Mouse (Mus musculus) liver, embryonic 14.5 days (tissue): Measurements from ENCODE around the gene Mettl24. TPM values are rescaled to one million over a fixed set of nuclear protein-coding genes. Genes with fewer than 3 reads are reported as not detected.

Experiments
- ATAC-seq: fragments of 200-750 bp; cut with Nextera tagmentation; 2 replicates; pipeline ENCODE4 v1.8.0; 2017; ENCODE audit warnings: moderate number of reproducible peaks, mild to moderate bottlenecking, moderate library complexity; ENCODE audit not compliant: insufficient read depth
- DNase-seq, 3 experiments: peaks; one replicate each; pipeline ENCODE4 v3.0.0-alpha.2; 2012 to 2013; ENCODE audit warnings: low read depth in 3 of 3, low spot score in 3 of 3
- H3K27ac ChIP-seq: fragments of 300-500 bp; sonication (generic); 2 replicates; pipeline ENCODE4 v1.5.1; 2014; ENCODE audit warnings: moderate library complexity, mild to moderate bottlenecking, control low read depth, inconsistent platforms
- H3K27me3 ChIP-seq: fragments of 300-500 bp; sonication (generic); 2 replicates; pipeline ENCODE4 v1.6.1; 2014; ENCODE audit warnings: mild to moderate bottlenecking, low read length, moderate library complexity; ENCODE audit not compliant: control insufficient read depth, insufficient read depth
- H3K36me3 ChIP-seq: fragments of 300-500 bp; sonication (generic); replicated peaks from 2 replicates; pipeline ENCODE4 v1.6.1; 2014; ENCODE audit warnings: low read depth; ENCODE audit not compliant: control insufficient read depth, insufficient read depth
- H3K4me1 ChIP-seq, 2 experiments: fragments of 200-500 bp in 1 of 2; fragments of 300-500 bp in 1 of 2; sonication (generic) in 1 of 2; replicated peaks; 2 replicates each; pipeline ENCODE4 v1.6.1; 2012 to 2014; ENCODE audit warnings: antibody characterized with exemption in 1 of 2, inconsistent platforms in 1 of 2, low read length in 1 of 2; ENCODE audit not compliant: control insufficient read depth in 2 of 2, insufficient read depth in 2 of 2
- H3K4me2 ChIP-seq: fragments of 300-500 bp; sonication (generic); 2 replicates; pipeline ENCODE4 v1.6.1; 2014; ENCODE audit warnings: low read depth, mild to moderate bottlenecking, control low read depth, moderate library complexity
- H3K4me3 ChIP-seq, 2 experiments: fragments of 200-500 bp in 1 of 2; fragments of 300-500 bp in 1 of 2; sonication (generic) in 1 of 2; 2 replicates each; pipeline ENCODE4 v1.5.1; 2012 to 2014; ENCODE audit warnings: low read depth in 2 of 2, low read length in 2 of 2, mild to moderate bottlenecking in 2 of 2, control low read depth in 1 of 2, inconsistent platforms in 1 of 2, moderate library complexity in 1 of 2; ENCODE audit not compliant: insufficient read depth in 1 of 2
- H3K9ac ChIP-seq: fragments of 300-500 bp; sonication (generic); replicated peaks from 2 replicates; pipeline ENCODE4 v1.6.1; 2014; ENCODE audit warnings: mild to moderate bottlenecking, control low read depth, moderate library complexity
- H3K9me3 ChIP-seq: fragments of 300-500 bp; sonication (generic); 2 replicates; pipeline ENCODE4 v1.6.1; 2016; ENCODE audit warnings: low read length, mixed read lengths; ENCODE audit not compliant: control insufficient read depth
- CTCF ChIP-seq: IDR thresholded peaks from 2 replicates; pipeline ENCODE4 v1.5.1; 2016; ENCODE audit warnings: antibody characterized with exemption, low read depth, control low read depth
- EP300 ChIP-seq: IDR thresholded peaks from 2 replicates; pipeline ENCODE4 v1.6.1; 2016; ENCODE audit warnings: antibody characterized with exemption, low read depth
- WGBS: fragments of 180-500 bp; shearing (Covaris S2); extraction: QIAGEN DNeasy Blood & Tissue Kit; methylation state at CpG from one replicate; pipeline ENCODE4 v1.1.7; 2014; ENCODE audit not compliant: insufficient replicate concordance; 5-methylcytosine and 5-hydroxymethylcytosine counted together
- polyA plus RNA-seq, 2 experiments: library from polyadenylated mRNA; depleted of rRNA in 1 of 2; stranded (reverse) in 1 of 2; unstranded in 1 of 2; fragments of >200 nt; fragmentation: Nextera tagmentation in 1 of 2; extraction: Ambion mirVana in 1 of 2; gene quantifications; 2 replicates each; pipeline versions ENCODE4 v1.2.1 to v1.2.3; 2012 to 2014

Gene Mettl24
- polyA plus RNA-seq, 2 experiments: 0.18 to 0.33 TPM

- H3K27ac ChIP-seq: no peak overlapping the region
- no peak overlapping the region for H3K4me3 ChIP-seq
- H3K9ac ChIP-seq: no peak overlapping the region
- no peaks in the 10 kb centered on the region for H3K4me1 ChIP-seq
- TF ChIP-seq CTCF: no peak
- no peak for TF ChIP-seq EP300
- H3K4me2 ChIP-seq: no peak overlapping the region
- H3K27me3 ChIP-seq: no peaks in the 10 kb centered on the region
- ATAC-seq: no peak
- H3K9me3 ChIP-seq: no peaks in the 10 kb centered on the region
- no peak for DNase-seq
- 55% methylated on average over 9 of the region's 9 CpGs for WGBS
- H3K36me3 ChIP-seq: no peaks in the 10 kb centered on the region
These were observed 30.7 kb downstream of the Mettl24 start for GRCm38 (mm10) chr10:40713829-40714228.

- H3K9me3 ChIP-seq: no peaks in the 10 kb centered on the region
- no peak overlapping the region for H3K27ac ChIP-seq
- H3K9ac ChIP-seq: no peak overlapping the region
- no peaks in the 10 kb centered on the region for H3K27me3 ChIP-seq
- no peaks in the 10 kb centered on the region for H3K36me3 ChIP-seq
- no peak overlapping the region for H3K4me3 ChIP-seq
- DNase-seq (no peak), ATAC-seq (no peak)
- no peaks in the 10 kb centered on the region for H3K4me1 ChIP-seq
- TF ChIP-seq EP300: no peak
- TF ChIP-seq CTCF: no peak
- no peak overlapping the region for H3K4me2 ChIP-seq
- 50% methylated on average over 4 of the region's 4 CpGs for WGBS
These were observed 32.1 kb downstream of the Mettl24 start for GRCm38 (mm10) chr10:40715151-40715550.

- no peak overlapping the region for H3K4me2 ChIP-seq
- H3K36me3 ChIP-seq: no peaks in the 10 kb centered on the region
- no peak overlapping the region for H3K4me3 ChIP-seq
- no peak for TF ChIP-seq EP300
- no peak for TF ChIP-seq CTCF
- no peak overlapping the region for H3K9ac ChIP-seq
- H3K9me3 ChIP-seq: no peaks in the 10 kb centered on the region
- ATAC-seq (no peak), DNase-seq (no peak)
- H3K4me1 ChIP-seq: no peaks in the 10 kb centered on the region
- H3K27ac ChIP-seq: no peak overlapping the region
- no peaks in the 10 kb centered on the region for H3K27me3 ChIP-seq
- 70% methylated on average over 8 of the region's 8 CpGs for WGBS
These were observed 33.2 kb downstream of the Mettl24 start for GRCm38 (mm10) chr10:40716296-40716695.

- no peak for TF ChIP-seq EP300
- no peak for TF ChIP-seq CTCF
- Histone ChIP-seq H3K36me3 (no peaks in the 10 kb centered on the region), H3K4me2 (no peak overlapping the region), H3K9ac (no peak overlapping the region), H3K27me3 (no peaks in the 10 kb centered on the region), H3K4me3 (no peak overlapping the region), H3K4me1 (no peaks in the 10 kb centered on the region), H3K27ac (no peak overlapping the region), H3K9me3 (no peaks in the 10 kb centered on the region)
- 64% methylated on average over 3 of the region's 3 CpGs for WGBS
- ATAC-seq (no peak), DNase-seq (no peak)
These were observed 33.6 kb downstream of the Mettl24 start for GRCm38 (mm10) chr10:40716713-40717112.

- ATAC-seq (no peak), DNase-seq (no peak)
- H3K9me3 ChIP-seq: no peaks in the 10 kb centered on the region
- H3K36me3 ChIP-seq: no peaks in the 10 kb centered on the region
- H3K27ac ChIP-seq: no peak overlapping the region
- H3K4me1 ChIP-seq: no peaks in the 10 kb centered on the region
- TF ChIP-seq CTCF (no peak), EP300 (no peak)
- H3K4me2 ChIP-seq: no peak overlapping the region
- H3K27me3 ChIP-seq: no peaks in the 10 kb centered on the region
- no peak overlapping the region for H3K4me3 ChIP-seq
- H3K9ac ChIP-seq: no peak overlapping the region
- 75% methylated on average over 13 of the region's 13 CpGs for WGBS
These were observed 35.3 kb downstream of the Mettl24 start for GRCm38 (mm10) chr10:40718362-40718761.
